Mouse (Mus musculus) forebrain, embryonic 14.5 days (tissue): Measurements from ENCODE around the gene Naaladl1. TPM values are rescaled to one million over a fixed set of nuclear protein-coding genes. Genes with fewer than 3 reads are reported as not detected.

Experiments
- ATAC-seq: fragments of 200-750 bp; cut with Nextera tagmentation; 2 replicates; pipeline ENCODE4 v1.8.0; 2017; ENCODE audit warnings: mild to moderate bottlenecking, moderate library complexity
- DNase-seq: peaks from one replicate; pipeline ENCODE4 v3.0.0-alpha.2; 2015; ENCODE audit warnings: low spot score
- H3K27ac ChIP-seq: fragments of 300-500 bp; sonication (generic); 2 replicates; pipeline ENCODE4 v1.5.1; 2014; ENCODE audit warnings: low read depth, mild to moderate bottlenecking, control low read depth, low read length, moderate library complexity
- H3K27me3 ChIP-seq: fragments of 300-500 bp; sonication (generic); replicated peaks from 2 replicates; pipeline ENCODE4 v1.6.1; 2014; ENCODE audit warnings: low read length, control low read depth, mixed read lengths; ENCODE audit not compliant: control insufficient read depth, insufficient read depth
- H3K36me3 ChIP-seq: fragments of 300-500 bp; sonication (generic); 2 replicates; pipeline ENCODE4 v1.6.1; 2014; ENCODE audit warnings: low read length, control low read depth; ENCODE audit not compliant: control insufficient read depth, insufficient read depth
- H3K4me1 ChIP-seq: fragments of 300-500 bp; sonication (generic); 2 replicates; pipeline ENCODE4 v1.6.1; 2014; ENCODE audit warnings: antibody characterized with exemption, low read length, control low read depth; ENCODE audit not compliant: control insufficient read depth, insufficient read depth
- H3K4me2 ChIP-seq: fragments of 300-500 bp; sonication (generic); 2 replicates; pipeline ENCODE4 v1.6.1; 2014; ENCODE audit warnings: mild to moderate bottlenecking, control low read depth, low read length
- H3K4me3 ChIP-seq: fragments of 300-500 bp; sonication (generic); 2 replicates; pipeline ENCODE4 v1.5.1; 2014; ENCODE audit warnings: low read depth, low read length, control low read depth
- H3K9ac ChIP-seq: fragments of 300-500 bp; sonication (generic); 2 replicates; pipeline ENCODE4 v1.6.1; 2014; ENCODE audit warnings: mild to moderate bottlenecking, low read length, control low read depth, moderate library complexity
- H3K9me3 ChIP-seq: fragments of 300-500 bp; sonication (generic); replicated peaks from 2 replicates; pipeline ENCODE4 v1.6.1; 2016; ENCODE audit warnings: low read length, control low read depth, mixed read lengths; ENCODE audit not compliant: control insufficient read depth
- WGBS: fragments of 180-500 bp; shearing (Covaris S2); extraction: QIAGEN DNeasy Blood & Tissue Kit; methylation state at CpG from one replicate; pipeline ENCODE4 v1.1.7; 2014; 5-methylcytosine and 5-hydroxymethylcytosine counted together
- polyA plus RNA-seq: library from polyadenylated mRNA; unstranded; fragments of >200 nt; fragmentation: Nextera tagmentation; extraction: Ambion mirVana; gene quantifications from 2 replicates; pipeline ENCODE4 v1.2.1, GENCODE M21; 2014

Gene Naaladl1
- 0.36 and 0.42 TPM in 2 replicates for polyA plus RNA-seq

DNA sequence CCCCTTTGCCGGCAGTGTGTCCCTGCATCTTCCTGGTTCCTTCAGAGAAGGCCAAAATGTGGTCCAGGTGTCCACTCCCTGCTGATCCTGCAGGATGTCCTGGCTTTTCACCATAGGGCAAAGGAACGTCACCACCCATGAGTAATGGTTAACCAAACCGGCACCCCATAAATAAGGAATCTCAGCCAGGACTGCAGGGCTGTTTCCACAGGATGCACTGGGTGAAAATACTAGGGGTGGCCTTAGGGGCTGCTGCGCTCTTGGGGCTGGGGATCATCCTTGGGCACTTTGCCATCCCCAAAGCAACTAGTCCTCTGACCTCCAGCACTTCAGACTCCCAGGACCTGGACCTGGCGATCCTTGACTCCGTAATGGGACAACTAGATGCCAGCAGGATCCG, at the start of gene Naaladl1:
Gene Naaladl1 (plus strand): TSS at position 197 of the 400 bp plus-strand sequence.
- Histone ChIP-seq H3K4me1 (no peaks in the 10 kb centered on the region), H3K9ac (no peak within 1 kb of the TSS), H3K9me3 (no peaks in the 10 kb centered on the region), H3K4me2 (no peak within 1 kb of the TSS), H3K27ac (no peak within 1 kb of the TSS), H3K36me3 (no peaks in the 10 kb centered on the region), H3K4me3 (no peak within 1 kb of the TSS), H3K27me3 (no peaks in the 10 kb centered on the region)
- DNase-seq = no peak
- 91% methylated on average over 7 of the region's 7 CpGs for WGBS
- ATAC-seq = no peak

DNA sequence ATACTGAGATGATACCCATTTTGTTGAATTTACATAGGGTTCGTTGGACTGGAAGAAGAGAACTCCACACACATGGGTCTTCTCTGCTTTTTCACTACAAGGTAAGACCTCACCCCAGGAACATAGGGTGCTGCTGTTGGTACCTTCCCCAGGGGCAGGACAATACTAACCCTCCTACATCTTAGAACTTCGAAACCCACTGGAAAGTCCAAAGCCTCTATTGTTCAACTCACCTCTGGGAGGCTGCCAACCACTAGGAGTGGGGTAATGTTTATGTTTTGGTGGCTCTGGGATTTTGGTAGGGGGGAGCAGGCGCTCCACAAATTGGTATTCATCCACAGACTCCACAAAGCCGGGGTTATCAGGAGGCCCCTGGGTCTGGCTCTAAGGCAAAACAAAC, 48.9 kb upstream of the Naaladl1 start:
- WGBS = 40% methylated on average over 4 of the region's 4 CpGs
- H3K4me3 ChIP-seq = peak overlapping the region; percentile 59
- H3K27ac ChIP-seq = no peak overlapping the region
- peaks cover 56% of the 10 kb centered on the region for H3K36me3 ChIP-seq
- no peaks in the 10 kb centered on the region for H3K27me3 ChIP-seq
- H3K4me1 ChIP-seq = peaks cover 14% of the 10 kb centered on the region
- DNase-seq = no peak
- ATAC-seq = no peak
- H3K9ac ChIP-seq = peak overlapping the region; percentile 70
- no peaks in the 10 kb centered on the region for H3K9me3 ChIP-seq
- H3K4me2 ChIP-seq = peak overlapping the region; percentile 81

GRCm38 (mm10) chr19:6057313-6058096, 48.1 kb upstream of the Naaladl1 start, which contains the start of the genes Mrpl49 and Fau:
TSS of gene Mrpl49 (minus strand) at chr19:6057785.
TSS of gene Fau (plus strand) at chr19:6057844.
- no peaks in the 10 kb centered on the region for H3K9me3 ChIP-seq
- ATAC-seq = peak; percentile 88
- peaks cover 22% of the 10 kb centered on the region for H3K4me1 ChIP-seq
- under 1% methylated on average over 55 of the region's 63 CpGs for WGBS
- peak; percentile 99 for DNase-seq
- H3K4me2 ChIP-seq = peak within 1 kb of the TSS; percentile 81
- H3K9ac ChIP-seq = peak within 1 kb of the TSS; percentile 87
- H3K36me3 ChIP-seq = peaks cover 48% of the 10 kb centered on the region
- no peaks in the 10 kb centered on the region for H3K27me3 ChIP-seq
- H3K27ac ChIP-seq = peak within 1 kb of the TSS; percentile 78
- H3K4me3 ChIP-seq = peak within 1 kb of the TSS; percentile 59

GRCm38 (mm10) chr19:6058513-6058912, 47.1 kb upstream of the Naaladl1 start:
- ATAC-seq (no peak), DNase-seq (no peak)
- H3K4me3 ChIP-seq = peak overlapping the region; percentile 59
- H3K9ac ChIP-seq = peak overlapping the region; percentile 87
- H3K27ac ChIP-seq = no peak overlapping the region; the same call in 1 of the 2 replicates
- no peaks in the 10 kb centered on the region for H3K9me3 ChIP-seq
- 38% methylated on average over 5 of the region's 5 CpGs for WGBS
- no peaks in the 10 kb centered on the region for H3K27me3 ChIP-seq
- peaks cover 23% of the 10 kb centered on the region for H3K4me1 ChIP-seq
- peaks cover 38% of the 10 kb centered on the region for H3K36me3 ChIP-seq
- H3K4me2 ChIP-seq = peak overlapping the region; percentile 75

DNA sequence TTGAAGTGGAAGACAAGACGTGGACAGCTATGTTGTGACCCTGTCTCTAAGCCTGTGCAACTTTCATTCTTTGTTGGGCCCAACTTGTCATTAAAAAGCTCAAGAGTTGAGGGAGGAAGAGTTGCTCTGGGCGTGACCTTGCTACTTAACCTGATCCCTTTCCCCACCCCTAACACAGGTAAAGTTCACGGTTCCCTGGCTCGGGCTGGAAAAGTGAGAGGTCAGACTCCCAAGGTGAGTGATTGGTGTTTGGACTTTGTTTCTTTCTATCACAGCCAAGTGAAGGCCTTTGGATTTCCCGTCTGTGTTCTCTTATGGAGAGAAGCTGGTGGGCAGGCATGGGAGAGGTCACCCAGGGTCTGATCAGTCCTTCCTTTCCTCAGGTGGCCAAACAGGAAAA, 46.6 kb upstream of the Naaladl1 start:
- H3K27ac ChIP-seq = no peak overlapping the region
- peaks cover 23% of the 10 kb centered on the region for H3K4me1 ChIP-seq
- H3K9me3 ChIP-seq = no peaks in the 10 kb centered on the region
- 87% methylated on average over 5 of the region's 5 CpGs for WGBS
- DNase-seq (no peak), ATAC-seq (no peak)
- peaks cover 34% of the 10 kb centered on the region for H3K36me3 ChIP-seq
- H3K27me3 ChIP-seq = no peaks in the 10 kb centered on the region
- H3K9ac ChIP-seq = peak overlapping the region; percentile 87; the same call in 1 of the 2 replicates
- H3K4me3 ChIP-seq = peak overlapping the region; percentile 59; the same call in 1 of the 2 replicates
- H3K4me2 ChIP-seq = peak overlapping the region; percentile 75

DNA sequence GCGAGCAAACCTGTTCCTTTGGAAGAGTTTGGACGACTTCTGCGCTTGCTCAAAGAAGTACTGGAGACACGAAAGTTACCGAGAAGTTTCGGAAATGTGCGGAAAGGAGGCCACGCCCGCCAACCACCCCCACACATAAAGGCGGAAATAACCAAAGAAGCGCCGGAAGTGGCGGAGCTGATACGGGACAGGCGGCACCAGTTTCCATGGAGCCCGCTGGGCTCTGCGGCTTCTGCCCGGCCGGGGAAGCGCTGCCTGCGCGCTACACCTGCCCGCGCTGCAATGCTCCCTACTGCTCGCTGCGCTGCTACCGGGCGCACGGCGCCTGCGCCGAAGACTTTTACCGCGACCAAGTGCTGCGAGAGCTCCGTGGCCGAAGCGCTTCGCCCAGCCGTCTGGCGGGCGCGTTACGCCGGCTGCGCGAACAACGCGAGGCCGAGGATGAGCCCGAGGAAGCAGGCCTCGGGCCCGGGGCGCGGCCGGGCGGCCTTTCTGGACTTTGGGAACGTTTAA, 44.5 kb upstream of the Naaladl1 start, which contains the start of gene Znhit2:
Gene Znhit2 (plus strand): TSS at position 172 of the 513 bp plus-strand sequence.
- no peaks in the 10 kb centered on the region for H3K9me3 ChIP-seq
- peak within 1 kb of the TSS; percentile 100 for H3K4me2 ChIP-seq
- peak; percentile 96 for DNase-seq
- H3K9ac ChIP-seq = peak within 1 kb of the TSS; percentile 95
- peak; percentile 71 for ATAC-seq
- peaks cover 24% of the 10 kb centered on the region for H3K4me1 ChIP-seq
- H3K4me3 ChIP-seq = peak within 1 kb of the TSS; percentile 82
- peaks cover 15% of the 10 kb centered on the region; the same call in 1 of the 2 replicates for H3K36me3 ChIP-seq
- under 1% methylated on average over 58 of the region's 58 CpGs for WGBS
- H3K27ac ChIP-seq = peak within 1 kb of the TSS; percentile 92
- no peaks in the 10 kb centered on the region for H3K27me3 ChIP-seq

DNA sequence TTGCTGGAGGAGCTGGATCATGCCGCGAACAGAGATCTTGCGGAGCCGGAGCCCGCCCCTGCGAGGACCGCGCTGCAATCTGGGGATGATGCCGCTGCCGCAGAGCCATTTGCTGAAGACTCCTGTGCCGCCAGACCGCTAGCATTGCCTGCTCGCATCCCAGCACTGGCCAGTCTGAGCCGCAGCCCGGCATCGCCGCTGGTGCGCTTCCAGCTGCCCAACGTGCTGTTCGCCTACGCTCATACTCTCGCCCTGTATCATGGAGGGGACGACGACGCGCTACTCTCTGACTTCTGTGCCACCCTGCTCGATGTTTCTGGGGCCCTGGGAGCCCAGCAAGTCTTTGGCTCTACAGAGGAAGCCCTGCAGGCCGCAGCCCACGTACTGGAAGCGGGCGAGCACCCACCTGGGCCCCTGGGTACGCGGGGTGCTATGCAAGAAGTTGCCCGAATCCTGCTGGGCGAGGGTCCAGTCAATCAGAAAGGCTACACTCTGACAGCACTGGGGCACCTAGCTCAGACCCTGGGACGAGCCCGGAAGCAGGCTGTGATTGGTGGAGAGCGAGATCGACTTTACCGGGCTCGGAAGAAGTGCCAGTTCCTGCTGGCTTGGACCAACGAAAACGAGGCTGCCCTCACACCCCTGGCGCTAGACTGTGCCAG, 43.8 kb upstream of the Naaladl1 start:
- Histone ChIP-seq H3K9ac (peak overlapping the region; percentile 95), H3K4me1 (peaks cover 26% of the 10 kb centered on the region), H3K9me3 (no peaks in the 10 kb centered on the region), H3K4me2 (peak overlapping the region; percentile 100), H3K36me3 (peaks cover 15% of the 10 kb centered on the region; the same call in 1 of the 2 replicates), H3K27me3 (no peaks in the 10 kb centered on the region), H3K4me3 (peak overlapping the region; percentile 82), H3K27ac (peak overlapping the region; percentile 92)
- ATAC-seq = no peak
- DNase-seq = peak; percentile 12
- 2% methylated on average over 44 of the region's 44 CpGs for WGBS

GRCm38 (mm10) chr19:6062418-6062817, 43.2 kb upstream of the Naaladl1 start:
- Histone ChIP-seq H3K4me2 (peak overlapping the region; percentile 100), H3K9ac (peak overlapping the region; percentile 95; the same call in 1 of the 2 replicates), H3K27ac (no peak overlapping the region), H3K4me1 (peaks cover 23% of the 10 kb centered on the region), H3K27me3 (no peaks in the 10 kb centered on the region), H3K36me3 (peaks cover 15% of the 10 kb centered on the region; the same call in 1 of the 2 replicates), H3K9me3 (no peaks in the 10 kb centered on the region), H3K4me3 (peak overlapping the region; percentile 82)
- no peak for DNase-seq
- WGBS = 77% methylated on average over 5 of the region's 5 CpGs
- no peak for ATAC-seq
